Mouse (Mus musculus) liver, embryonic 16.5 days (tissue): Measurements from ENCODE around the gene Zfp385a. TPM values are rescaled to one million over a fixed set of nuclear protein-coding genes. Genes with fewer than 3 reads are reported as not detected.

ENCODE experiments used
- ATAC-seq: fragments of 200-750 bp; cut with Nextera tagmentation; 2 replicates; pipeline ENCODE4 v1.8.0; 2017; ENCODE audit warnings: low read depth, mild to moderate bottlenecking, moderate number of reproducible peaks, moderate library complexity
- H3K27ac ChIP-seq: fragments of 300-500 bp; sonication (generic); 2 replicates; pipeline ENCODE4 v1.5.1; 2014; ENCODE audit warnings: mild to moderate bottlenecking, low read length
- H3K27me3 ChIP-seq: fragments of 300-500 bp; sonication (generic); 2 replicates; pipeline ENCODE4 v1.6.1; 2014; ENCODE audit warnings: low read depth, low read length, mixed read lengths; ENCODE audit not compliant: control insufficient read depth, insufficient read depth
- H3K36me3 ChIP-seq: fragments of 300-500 bp; sonication (generic); 2 replicates; pipeline ENCODE4 v1.6.1; 2014; ENCODE audit warnings: mild to moderate bottlenecking; ENCODE audit not compliant: control insufficient read depth, insufficient read depth
- H3K4me1 ChIP-seq: fragments of 300-500 bp; sonication (generic); 2 replicates; pipeline ENCODE4 v1.6.1; 2014; ENCODE audit warnings: low read depth, low read length, mixed read lengths; ENCODE audit not compliant: control insufficient read depth
- H3K4me2 ChIP-seq: fragments of 300-500 bp; sonication (generic); 2 replicates; pipeline ENCODE4 v1.6.1; 2014; ENCODE audit warnings: low read depth, low read length, mixed read lengths
- H3K4me3 ChIP-seq: fragments of 300-500 bp; sonication (generic); 2 replicates; pipeline ENCODE4 v1.5.1; 2014; ENCODE audit warnings: low read depth, mild to moderate bottlenecking, low read length
- H3K9ac ChIP-seq: fragments of 300-500 bp; sonication (generic); 2 replicates; pipeline ENCODE4 v1.6.1; 2014; ENCODE audit warnings: low read depth, low read length
- H3K9me3 ChIP-seq: fragments of 300-500 bp; sonication (generic); replicated peaks from 2 replicates; pipeline ENCODE4 v1.6.1; 2016; ENCODE audit warnings: low read length; ENCODE audit not compliant: control insufficient read depth
- WGBS: fragments of 180-500 bp; shearing (Covaris S2); extraction: QIAGEN DNeasy Blood & Tissue Kit; methylation state at CpG from one replicate; pipeline ENCODE4 v1.1.7; 2014; ENCODE audit not compliant: insufficient replicate concordance; 5-methylcytosine and 5-hydroxymethylcytosine counted together
- polyA plus RNA-seq: library from polyadenylated mRNA; unstranded; fragments of >200 nt; fragmentation: Nextera tagmentation; extraction: Ambion mirVana; gene quantifications from 2 replicates; pipeline ENCODE4 v1.2.1, GENCODE M21; 2015

Zfp385a gene
- polyA plus RNA-seq, 1 experiment from 2014 or later = 7.0 TPM

GRCm38 (mm10) chr15:103321076-103321475, 18.8 kb downstream of the Zfp385a start:
- Histone ChIP-seq H3K4me3 (no peak overlapping the region), H3K36me3 (no peaks in the 10 kb centered on the region), H3K4me2 (no peak overlapping the region), H3K4me1 (peaks cover 24% of the 10 kb centered on the region), H3K27me3 (no peaks in the 10 kb centered on the region), H3K9ac (no peak overlapping the region), H3K27ac (no peak overlapping the region), H3K9me3 (no peaks in the 10 kb centered on the region)
- no peak for ATAC-seq
- 60% methylated on average over 1 of the region's 1 CpGs for WGBS

GRCm38 (mm10) chr15:103318201-103318816, 21.6 kb downstream of the Zfp385a start:
- peaks cover 22% of the 10 kb centered on the region for H3K4me1 ChIP-seq
- H3K9ac ChIP-seq = no peak overlapping the region
- H3K9me3 ChIP-seq = no peaks in the 10 kb centered on the region
- H3K36me3 ChIP-seq = no peaks in the 10 kb centered on the region
- H3K27me3 ChIP-seq = no peaks in the 10 kb centered on the region
- no peak overlapping the region for H3K4me2 ChIP-seq
- WGBS = 58% methylated on average over 3 of the region's 3 CpGs
- ATAC-seq = no peak
- H3K27ac ChIP-seq = no peak overlapping the region
- no peak overlapping the region for H3K4me3 ChIP-seq

- no peak overlapping the region for H3K4me2 ChIP-seq
- no peak for ATAC-seq
- no peak overlapping the region for H3K9ac ChIP-seq
- H3K9me3 ChIP-seq = no peaks in the 10 kb centered on the region
- no peak overlapping the region for H3K4me3 ChIP-seq
- 79% methylated on average over 8 of the region's 8 CpGs for WGBS
- no peaks in the 10 kb centered on the region for H3K27me3 ChIP-seq
- H3K36me3 ChIP-seq = no peaks in the 10 kb centered on the region
- H3K4me1 ChIP-seq = peaks cover 18% of the 10 kb centered on the region
- H3K27ac ChIP-seq = no peak overlapping the region
These were observed 22.2 kb downstream of the Zfp385a start for GRCm38 (mm10) chr15:103317731-103318130.

GRCm38 (mm10) chr15:103317120-103317519, 22.8 kb downstream of the Zfp385a start:
- Histone ChIP-seq H3K27ac (no peak overlapping the region), H3K4me3 (no peak overlapping the region), H3K27me3 (no peaks in the 10 kb centered on the region), H3K9ac (no peak overlapping the region), H3K4me1 (peaks cover 13% of the 10 kb centered on the region), H3K36me3 (no peaks in the 10 kb centered on the region), H3K9me3 (no peaks in the 10 kb centered on the region), H3K4me2 (no peak overlapping the region)
- ATAC-seq = no peak

GRCm38 (mm10) chr15:103315979-103316776, 23.7 kb downstream of the Zfp385a start:
- H3K4me3 ChIP-seq = no peak overlapping the region
- H3K36me3 ChIP-seq = no peaks in the 10 kb centered on the region
- no peak overlapping the region for H3K4me2 ChIP-seq
- no peaks in the 10 kb centered on the region for H3K9me3 ChIP-seq
- ATAC-seq = no peak
- H3K27me3 ChIP-seq = no peaks in the 10 kb centered on the region
- 63% methylated on average over 10 of the region's 10 CpGs for WGBS
- peaks cover 9% of the 10 kb centered on the region for H3K4me1 ChIP-seq
- H3K27ac ChIP-seq = no peak overlapping the region
- H3K9ac ChIP-seq = no peak overlapping the region

GRCm38 (mm10) chr15:103315011-103315502, 24.8 kb downstream of the Zfp385a start:
- Histone ChIP-seq H3K4me2 (no peak overlapping the region), H3K4me3 (no peak overlapping the region), H3K27ac (no peak overlapping the region), H3K36me3 (no peaks in the 10 kb centered on the region), H3K9me3 (no peaks in the 10 kb centered on the region), H3K27me3 (no peaks in the 10 kb centered on the region), H3K9ac (no peak overlapping the region), H3K4me1 (peaks cover 9% of the 10 kb centered on the region)
- ATAC-seq = peak; percentile 26
- whole genome bisulfite sequencing = 34% methylated on average over 18 of the region's 18 CpGs

- Histone ChIP-seq H3K36me3 (no peaks in the 10 kb centered on the region), H3K9ac (no peak overlapping the region), H3K27ac (no peak overlapping the region), H3K27me3 (peaks cover 4% of the 10 kb centered on the region), H3K4me3 (no peak overlapping the region), H3K9me3 (no peaks in the 10 kb centered on the region), H3K4me2 (no peak overlapping the region), H3K4me1 (peaks cover 10% of the 10 kb centered on the region)
- WGBS = 68% methylated on average over 22 of the region's 22 CpGs
- no peak for ATAC-seq
These were observed 25.7 kb downstream of the Zfp385a start for GRCm38 (mm10) chr15:103314181-103314580.

GRCm38 (mm10) chr15:103313495-103314095, 26.3 kb downstream of the Zfp385a start:
- peaks cover 9% of the 10 kb centered on the region for H3K27me3 ChIP-seq
- no peak for ATAC-seq
- H3K36me3 ChIP-seq = no peaks in the 10 kb centered on the region
- WGBS = 31% methylated on average over 18 of the region's 18 CpGs
- no peak overlapping the region for H3K4me2 ChIP-seq
- no peak overlapping the region for H3K9ac ChIP-seq
- no peak overlapping the region for H3K4me3 ChIP-seq
- peaks cover 15% of the 10 kb centered on the region for H3K4me1 ChIP-seq
- no peak overlapping the region for H3K27ac ChIP-seq
- no peaks in the 10 kb centered on the region for H3K9me3 ChIP-seq
